Mouse (Mus musculus) embryonic facial prominence, embryonic 15.5 days (tissue): ENCODE results near the gene Hist1h2ao. TPM values are rescaled to one million over a fixed set of nuclear protein-coding genes. Genes with fewer than 3 reads are reported as not detected.
"Not testable (repeated sequence)": the region's sequence is repeated elsewhere in the genome, so short reads cannot be mapped to it uniquely, and the experiment has no call there.

Experiments used
- ATAC-seq: fragments of 200-750 bp; cut with Nextera tagmentation; 2 replicates; pipeline ENCODE4 v1.8.0; 2017; ENCODE audit warnings: low read depth, moderate TSS enrichment; ENCODE audit not compliant: insufficient number of reproducible peaks, low FRiP score, low TSS enrichment
- H3K27ac ChIP-seq: fragments of 300-500 bp; sonication (generic); replicated peaks from 2 replicates; pipeline ENCODE4 v1.5.1; 2015; ENCODE audit warnings: mild to moderate bottlenecking, inconsistent platforms
- H3K27me3 ChIP-seq: fragments of 300-500 bp; sonication (generic); 2 replicates; pipeline ENCODE4 v1.6.1; 2015; ENCODE audit warnings: inconsistent platforms
- H3K36me3 ChIP-seq: fragments of 300-500 bp; sonication (generic); 2 replicates; pipeline ENCODE4 v1.6.1; 2015; ENCODE audit warnings: mild to moderate bottlenecking, inconsistent platforms
- H3K4me1 ChIP-seq: fragments of 300-500 bp; sonication (generic); 2 replicates; pipeline ENCODE4 v1.6.1; 2015; ENCODE audit warnings: inconsistent platforms
- H3K4me2 ChIP-seq: fragments of 300-500 bp; sonication (generic); replicated peaks from 2 replicates; pipeline ENCODE4 v1.6.1; 2015; ENCODE audit warnings: mild to moderate bottlenecking, inconsistent platforms
- H3K4me3 ChIP-seq: fragments of 300-500 bp; sonication (generic); replicated peaks from 2 replicates; pipeline ENCODE4 v1.5.1; 2015; ENCODE audit warnings: mild to moderate bottlenecking, inconsistent platforms
- H3K9ac ChIP-seq: fragments of 300-500 bp; sonication (generic); 2 replicates; pipeline ENCODE4 v1.6.1; 2015; ENCODE audit warnings: inconsistent platforms
- H3K9me3 ChIP-seq: fragments of 300-500 bp; sonication (generic); replicated peaks from 2 replicates; pipeline ENCODE4 v1.6.1; 2016; ENCODE audit warnings: inconsistent platforms
- WGBS: fragments of 180-500 bp; shearing (Covaris S2); methylation state at CpG from one replicate; pipeline ENCODE4 v1.1.7; 2015; 5-methylcytosine and 5-hydroxymethylcytosine counted together
- polyA plus RNA-seq: library from polyadenylated mRNA; unstranded; fragments of >200 nt; fragmentation: Nextera tagmentation; extraction: Ambion mirVana; gene quantifications from 2 replicates; pipeline ENCODE4 v1.2.1, GENCODE M21; 2015

Gene Hist1h2ao
- polyA plus RNA-seq: not detected in 2 replicates

GRCm38 (mm10) chr13:21810073-21810472, at the start of gene Hist1h2ao, which contains the start of gene Hist1h2bq:
Gene Hist1h2ao, plus strand, starts transcription at chr13:21810465.
Gene Hist1h2bq, minus strand, starts transcription at chr13:21810197.
- ATAC-seq: peak; percentile 96
- H3K4me1 ChIP-seq, H3K36me3 ChIP-seq, H3K9me3 ChIP-seq, H3K4me3 ChIP-seq, H3K27ac ChIP-seq, H3K27me3 ChIP-seq, H3K4me2 ChIP-seq, H3K9ac ChIP-seq: not testable (repeated sequence)
- WGBS: no CpG with 5 or more reads among the region's 23 CpGs

GRCm38 (mm10) chr13:21778814-21779766, 31.2 kb upstream of the Hist1h2ao start:
- H3K4me1 ChIP-seq: peaks cover 32% of the 10 kb centered on the region
- H3K36me3 ChIP-seq: no peaks in the 10 kb centered on the region
- H3K9ac ChIP-seq: peak overlapping the region; percentile 69
- no peaks in the 10 kb centered on the region for H3K9me3 ChIP-seq
- peak overlapping the region; percentile 95 for H3K27ac ChIP-seq
- WGBS: 3% methylated on average over 33 of the region's 33 CpGs
- H3K27me3 ChIP-seq: no peaks in the 10 kb centered on the region
- peak overlapping the region; percentile 93 for H3K4me2 ChIP-seq
- peak overlapping the region; percentile 57 for H3K4me3 ChIP-seq
- peak; percentile 88 for ATAC-seq

- Histone ChIP-seq H3K4me1 (peaks cover 37% of the 10 kb centered on the region), H3K4me3 (peak within 1 kb of the TSS; percentile 57), H3K9me3 (no peaks in the 10 kb centered on the region), H3K27ac (peak within 1 kb of the TSS; percentile 95), H3K9ac (peak within 1 kb of the TSS; percentile 69), H3K36me3 (no peaks in the 10 kb centered on the region), H3K4me2 (peak within 1 kb of the TSS; percentile 93), H3K27me3 (no peaks in the 10 kb centered on the region)
- WGBS: under 1% methylated on average over 44 of the region's 44 CpGs
- peak; percentile 53; the same call in 1 of the 2 replicates for ATAC-seq
These were observed 30.2 kb upstream of the Hist1h2ao start, which contains the start of gene Hist1h1b for GRCm38 (mm10) chr13:21779767-21780731. Gene Hist1h1b, minus strand, starts transcription at chr13:21780625.

DNA sequence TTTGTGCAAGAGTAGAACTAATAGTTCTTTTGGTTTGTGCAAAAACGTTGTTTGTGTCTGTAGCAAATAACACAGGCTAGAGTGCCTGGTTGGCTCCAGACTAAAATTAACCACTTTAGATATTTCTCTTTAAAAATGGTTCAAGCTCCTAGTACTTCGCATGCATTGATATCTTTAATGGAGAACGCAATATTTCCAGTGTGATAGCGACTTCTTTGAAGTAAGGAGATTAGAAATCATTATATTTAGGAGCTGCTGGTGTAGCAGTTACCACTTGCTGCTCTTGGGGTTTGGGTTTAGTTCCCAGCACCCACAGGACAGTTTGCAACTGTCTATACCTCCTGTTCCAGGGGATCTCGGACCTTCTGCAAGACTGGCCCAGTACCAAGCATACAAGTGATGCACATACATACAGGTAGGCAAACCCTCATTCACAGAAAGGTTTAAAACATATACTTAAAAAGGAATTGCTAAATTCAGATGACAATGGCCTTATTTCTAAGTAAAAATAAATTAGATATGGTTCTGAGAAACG, 29.2 kb upstream of the Hist1h2ao start:
- no peaks in the 10 kb centered on the region for H3K9me3 ChIP-seq
- no peaks in the 10 kb centered on the region for H3K36me3 ChIP-seq
- H3K4me2 ChIP-seq: peak overlapping the region; percentile 93
- no peaks in the 10 kb centered on the region for H3K27me3 ChIP-seq
- H3K9ac ChIP-seq: no peak overlapping the region
- H3K4me1 ChIP-seq: peaks cover 41% of the 10 kb centered on the region
- peak overlapping the region; percentile 57 for H3K4me3 ChIP-seq
- no peak for ATAC-seq
- WGBS: 34% methylated on average over 6 of the region's 6 CpGs
- peak overlapping the region; percentile 95 for H3K27ac ChIP-seq

GRCm38 (mm10) chr13:21781639-21782038, 28.6 kb upstream of the Hist1h2ao start:
- no peak overlapping the region for H3K4me2 ChIP-seq
- no peaks in the 10 kb centered on the region for H3K9me3 ChIP-seq
- no peaks in the 10 kb centered on the region for H3K27me3 ChIP-seq
- H3K36me3 ChIP-seq: no peaks in the 10 kb centered on the region
- ATAC-seq: no peak
- H3K27ac ChIP-seq: peak overlapping the region; percentile 51; the same call in 1 of the 2 replicates
- no peak overlapping the region for H3K4me3 ChIP-seq
- peaks cover 43% of the 10 kb centered on the region for H3K4me1 ChIP-seq
- 84% methylated on average over 1 of the region's 1 CpGs for WGBS
- H3K9ac ChIP-seq: no peak overlapping the region

- H3K9ac ChIP-seq: peak overlapping the region; percentile 29; the same call in 1 of the 2 replicates
- under 1% methylated on average over 14 of the region's 35 CpGs for WGBS
- not testable (repeated sequence) for H3K27me3 ChIP-seq, H3K36me3 ChIP-seq, H3K9me3 ChIP-seq, ATAC-seq
- H3K4me1 ChIP-seq: peaks cover 43% of the 10 kb centered on the region
- H3K27ac ChIP-seq: peak overlapping the region; percentile 86
- H3K4me2 ChIP-seq: peak overlapping the region; percentile 65
- H3K4me3 ChIP-seq: peak overlapping the region; percentile 44
These were observed 27.7 kb upstream of the Hist1h2ao start for GRCm38 (mm10) chr13:21782361-21783254.

GRCm38 (mm10) chr13:21783255-21783617, 27.0 kb upstream of the Hist1h2ao start, which contains the start of gene Hist1h3i:
Gene Hist1h3i, minus strand, starts transcription at chr13:21783370.
- H3K9ac ChIP-seq: peak within 1 kb of the TSS; percentile 29; the same call in 1 of the 2 replicates
- peak; percentile 77 for ATAC-seq
- no peaks in the 10 kb centered on the region for H3K9me3 ChIP-seq
- H3K36me3 ChIP-seq: no peaks in the 10 kb centered on the region
- no peaks in the 10 kb centered on the region for H3K27me3 ChIP-seq
- H3K4me1 ChIP-seq: peaks cover 47% of the 10 kb centered on the region
- WGBS: under 1% methylated on average over 15 of the region's 20 CpGs
- H3K4me3 ChIP-seq: peak within 1 kb of the TSS; percentile 44
- peak within 1 kb of the TSS; percentile 86 for H3K27ac ChIP-seq
- peak within 1 kb of the TSS; percentile 65 for H3K4me2 ChIP-seq

DNA sequence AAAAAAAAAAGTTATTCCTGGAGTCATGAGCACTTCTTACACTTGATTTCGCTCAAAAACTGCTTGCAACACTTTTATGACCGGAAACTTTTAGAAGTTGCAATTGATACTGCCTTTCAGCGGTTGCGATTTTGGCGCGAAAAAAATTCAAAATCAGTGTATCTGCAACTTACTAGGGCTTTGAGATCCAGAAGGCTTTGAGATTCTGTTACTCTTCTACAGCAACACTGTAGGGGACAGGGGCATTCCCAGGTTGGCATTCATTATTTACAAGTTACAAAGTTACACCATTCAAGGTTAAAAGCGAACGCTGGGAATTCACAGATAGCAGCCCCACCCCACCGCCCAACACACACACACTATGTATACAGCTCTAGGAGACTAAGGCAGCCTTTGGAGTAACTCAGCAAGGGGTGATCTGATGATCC, 26.5 kb upstream of the Hist1h2ao start:
- Histone ChIP-seq H3K4me1 (peaks cover 46% of the 10 kb centered on the region), H3K27ac (peak overlapping the region; percentile 86), H3K27me3 (no peaks in the 10 kb centered on the region), H3K36me3 (no peaks in the 10 kb centered on the region), H3K9ac (no peak overlapping the region), H3K4me2 (peak overlapping the region; percentile 65), H3K4me3 (peak overlapping the region; percentile 44), H3K9me3 (no peaks in the 10 kb centered on the region)
- 3% methylated on average over 9 of the region's 9 CpGs for WGBS
- no peak for ATAC-seq

GRCm38 (mm10) chr13:21784311-21784710, 26.0 kb upstream of the Hist1h2ao start:
- no peak for ATAC-seq
- H3K4me2 ChIP-seq: peak overlapping the region; percentile 65

More at GRCm38 (mm10) chr13:21784311-21784710, 26.0 kb upstream of the Hist1h2ao start:
- 33% methylated on average over 6 of the region's 6 CpGs for WGBS
- Histone ChIP-seq H3K9ac (no peak overlapping the region; the same call in 1 of the 2 replicates), H3K27me3 (no peaks in the 10 kb centered on the region), H3K36me3 (no peaks in the 10 kb centered on the region), H3K4me3 (peak overlapping the region; percentile 44), H3K27ac (peak overlapping the region; percentile 86), H3K4me1 (peaks cover 46% of the 10 kb centered on the region), H3K9me3 (no peaks in the 10 kb centered on the region)
